Mouse (Mus musculus): ENCODE measurements around the gene Wtip. TPM values are rescaled to one million over a fixed set of nuclear protein-coding genes. Genes with fewer than 3 reads are reported as not detected.
"Not testable (repeated sequence)": the region's sequence is repeated elsewhere in the genome, so short reads cannot be mapped to it uniquely, and the experiment has no call there.

Wtip gene
- polyA plus RNA-seq, 1 experiment from 2014 or later: 51.1 TPM

GRCm38 (mm10) chr7:34147193-34147592, 14.1 kb upstream of the Wtip start:
- H3K27me3 ChIP-seq: no peaks in the 10 kb centered on the region
- in situ Hi-C loops (cut with MboI; ENCODE audit: low pct_unique_long_range_greater_than_20kb): no loop called here
- ChIA-PET CTCF (no interaction called here), POLR2A (no interaction called here)
- ATAC-seq: no peak
- no peak for TF ChIP-seq CTCF (IDR thresholded peaks at IDR 0.05)
- no peak for DNase-seq (ENCODE audit: low read depth, low spot score)

- no peaks in the 10 kb centered on the region for H3K27me3 ChIP-seq
- no peak for ATAC-seq
- ChIA-PET POLR2A (interaction anchor here (1.0 kb wide), 1 partner anchor 9 kb away, joined by 3 read pairs; no protein-coding TSS in a partner anchor), CTCF (interaction anchor here (1.2 to 1.5 kb wide), 2 partner anchors 11 to 33 kb away, joined by 3 to 5 read pairs; no protein-coding TSS in a partner anchor)
- no peak for TF ChIP-seq CTCF (IDR thresholded peaks at IDR 0.05)
- no peak for DNase-seq (ENCODE audit: low read depth, low spot score)
- in situ Hi-C loops (cut with MboI; ENCODE audit: low pct_unique_long_range_greater_than_20kb): no loop called here
These were observed 8.1 kb upstream of the Wtip start for GRCm38 (mm10) chr7:34141123-34141522.

GRCm38 (mm10) chr7:34139493-34139892, 6.4 kb upstream of the Wtip start:
- POLR2A ChIA-PET: no interaction called here
- in situ Hi-C loops (cut with MboI; ENCODE audit: low pct_unique_long_range_greater_than_20kb): no loop called here
- no peaks in the 10 kb centered on the region for H3K27me3 ChIP-seq
- CTCF ChIA-PET: no interaction called here
- TF ChIP-seq CTCF (IDR thresholded peaks at IDR 0.05): no peak
- DNase-seq (ENCODE audit: low read depth, low spot score) (no peak), ATAC-seq (no peak)

- TF ChIP-seq CTCF (IDR thresholded peaks at IDR 0.05): no peak
- in situ Hi-C loops (cut with MboI; ENCODE audit: low pct_unique_long_range_greater_than_20kb): no loop called here
- no peak for ATAC-seq
These were observed 1.3 kb upstream of the Wtip start for GRCm38 (mm10) chr7:34134336-34134735.

GRCm38 (mm10) chr7:34132355-34133079, 551 bp downstream of the Wtip start:
- in situ Hi-C loops (cut with MboI; ENCODE audit: low pct_unique_long_range_greater_than_20kb): no loop called here
- CTCF ChIA-PET: no interaction called here
- H3K27me3 ChIP-seq: no peaks in the 10 kb centered on the region
- POLR2A ChIA-PET: no interaction called here
- DNase-seq (ENCODE audit: low read depth, low spot score) (no peak), ATAC-seq (peak; percentile 40)
- TF ChIP-seq CTCF (IDR thresholded peaks at IDR 0.05): no peak

More at GRCm38 (mm10) chr7:34134336-34134735, 1.3 kb upstream of the Wtip start:
- no peaks in the 10 kb centered on the region for H3K27me3 ChIP-seq
- ChIA-PET CTCF (no interaction called here), POLR2A (interaction anchor here (0.5 kb wide), 1 partner anchor 25 kb away, joined by 3 read pairs; no protein-coding TSS in a partner anchor)
- no peak for DNase-seq (ENCODE audit: low read depth, low spot score)

GRCm38 (mm10) chr7:34131959-34132354, 1.1 kb downstream of the Wtip start:
- TF ChIP-seq CTCF (IDR thresholded peaks at IDR 0.05): no peak
- ChIA-PET POLR2A (interaction anchor here (0.6 kb wide), 1 partner anchor 19 kb away, joined by 3 read pairs; no protein-coding TSS in a partner anchor), CTCF (no interaction called here)
- no peaks in the 10 kb centered on the region for H3K27me3 ChIP-seq
- in situ Hi-C loops (cut with MboI; ENCODE audit: low pct_unique_long_range_greater_than_20kb): no loop called here
- ATAC-seq (no peak), DNase-seq (ENCODE audit: low read depth, low spot score) (no peak)

- peak; percentile 65 for DNase-seq (ENCODE audit: low read depth, low spot score)
- in situ Hi-C loops (cut with MboI; ENCODE audit: low pct_unique_long_range_greater_than_20kb): no loop called here
- TF ChIP-seq CTCF (IDR thresholded peaks at IDR 0.05): no peak
- peak; percentile 76 for ATAC-seq
- CTCF ChIA-PET: interaction anchor here (1.4 to 1.6 kb wide), 2 partner anchors 10 to 13 kb away, joined by 5 read pairs; no protein-coding TSS in a partner anchor
- POLR2A ChIA-PET: interaction anchor here (0.6 kb wide), 1 partner anchor 15 kb away, joined by 6 read pairs; no protein-coding TSS in a partner anchor
- no peaks in the 10 kb centered on the region for H3K27me3 ChIP-seq
These were observed 1.9 kb downstream of the Wtip start for GRCm38 (mm10) chr7:34131118-34131517.

GRCm38 (mm10) chr7:34126291-34126690, 6.8 kb downstream of the Wtip start:
- ChIA-PET CTCF (no interaction called here), POLR2A (no interaction called here)
- in situ Hi-C loops (cut with MboI; ENCODE audit: low pct_unique_long_range_greater_than_20kb): no loop called here
- no peaks in the 10 kb centered on the region for H3K27me3 ChIP-seq
- peak; percentile 26 for TF ChIP-seq CTCF (IDR thresholded peaks at IDR 0.05)
- ATAC-seq (no peak), DNase-seq (ENCODE audit: low read depth, low spot score) (no peak)

GRCm38 (mm10) chr7:34125346-34125745, 7.7 kb downstream of the Wtip start:
- TF ChIP-seq CTCF (IDR thresholded peaks at IDR 0.05): no peak
- DNase-seq (ENCODE audit: low read depth, low spot score) (no peak), ATAC-seq (no peak)
- H3K27me3 ChIP-seq: no peaks in the 10 kb centered on the region
- ChIA-PET POLR2A (no interaction called here), CTCF (no interaction called here)
- in situ Hi-C loops (cut with MboI; ENCODE audit: low pct_unique_long_range_greater_than_20kb): no loop called here

GRCm38 (mm10) chr7:34122987-34123720, 9.9 kb downstream of the Wtip start:
- peak; percentile 24 for ATAC-seq
- in situ Hi-C loops (cut with MboI; ENCODE audit: low pct_unique_long_range_greater_than_20kb): no loop called here
- ChIA-PET CTCF (interaction anchor here (0.7 kb wide), 1 partner anchor 10 kb away, joined by 3 read pairs; no protein-coding TSS in a partner anchor), POLR2A (interaction anchor here (0.6 kb wide), 1 partner anchor 31 kb away, joined by 7 read pairs; no protein-coding TSS in a partner anchor)
- no peak for DNase-seq (ENCODE audit: low read depth, low spot score)
- TF ChIP-seq CTCF (IDR thresholded peaks at IDR 0.05): peak; percentile 59
- no peaks in the 10 kb centered on the region for H3K27me3 ChIP-seq

- CTCF ChIA-PET: interaction anchor here (1.8 kb wide), 1 partner anchor 10 kb away, joined by 4 read pairs; no protein-coding TSS in a partner anchor
- H3K27me3 ChIP-seq; in situ Hi-C loops (cut with MboI; ENCODE audit: low pct_unique_long_range_greater_than_20kb); DNase-seq (ENCODE audit: low read depth, low spot score); ATAC-seq: not testable (repeated sequence)
- POLR2A ChIA-PET: interaction anchor here (1.6 kb wide), 1 partner anchor 13 kb away, joined by 4 read pairs; no protein-coding TSS in a partner anchor
These were observed 12.4 kb downstream of the Wtip start for GRCm38 (mm10) chr7:34120636-34121035.
